Mouse (Mus musculus) cerebellum, adult 2 months (tissue): ENCODE measurements at regions not wholly inside any gene's neighbourhood (a gene's known extent, or its start where the extent isn't known, plus 50 kb on each side); places are given as distances from the start of the nearest gene placed in this dataset.

Experiments
- CTCF ChIP-seq: fragments of 200-500 bp; IDR thresholded peaks from 2 replicates; pipeline ENCODE4 v1.5.1; 2011; ENCODE audit warnings: low read depth, mild to moderate bottlenecking, control low read depth, low read length, moderate library complexity, borderline replicate concordance; ENCODE audit not compliant: insufficient read depth
- POLR2A ChIP-seq: fragments of 200-500 bp; IDR thresholded peaks from 2 replicates; pipeline ENCODE4 v1.6.1; 2011; ENCODE audit warnings: low read length, control low read depth, borderline replicate concordance; ENCODE audit not compliant: insufficient read depth

DNA sequence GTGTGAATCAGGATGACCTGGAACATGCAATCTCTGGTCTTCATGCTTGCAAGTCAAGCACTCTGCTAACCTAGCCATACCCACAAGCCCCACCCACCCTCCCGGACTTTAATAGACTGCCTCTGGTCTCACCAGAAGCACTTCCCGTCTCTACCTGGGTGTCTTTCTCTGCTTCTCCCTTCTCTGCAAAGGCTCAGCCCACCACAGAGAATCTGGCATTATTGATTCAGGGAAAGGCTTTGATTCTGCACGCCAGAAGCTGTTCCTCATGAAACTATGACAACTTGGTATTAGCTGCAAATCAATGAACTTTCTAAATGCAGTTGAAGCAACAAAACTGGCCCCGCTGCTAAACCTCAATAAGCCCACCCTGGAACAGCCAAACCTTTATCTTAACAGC lies 66.1 kb upstream of the Auts2 start:
- no peak for TF ChIP-seq CTCF
- TF ChIP-seq POLR2A = no peak
